Mouse (Mus musculus): Measurements from ENCODE around the gene Nhlh2.

Nhlh2 gene

GRCm38 (mm10) chr3:102009926-102010381 lies at the start of gene Nhlh2:
Nhlh2 (plus strand) TSS chr3:102010076.
- DNase-seq (ENCODE audit: low spot score): no peak

GRCm38 (mm10) chr3:101961146-101961835 lies 48.6 kb upstream of the Nhlh2 start:
- no peak for DNase-seq (ENCODE audit: low spot score)

- DNase-seq (ENCODE audit: low spot score): no peak
These were observed 46.4 kb upstream of the Nhlh2 start for GRCm38 (mm10) chr3:101963501-101963900.

GRCm38 (mm10) chr3:101964352-101964751 lies 45.5 kb upstream of the Nhlh2 start:
- DNase-seq (ENCODE audit: low spot score): no peak

GRCm38 (mm10) chr3:101966825-101967558 lies 42.9 kb upstream of the Nhlh2 start:
- no peak for DNase-seq (ENCODE audit: low spot score)

- no peak for DNase-seq (ENCODE audit: low spot score)
These were observed 34.5 kb upstream of the Nhlh2 start for GRCm38 (mm10) chr3:101975337-101975736.

GRCm38 (mm10) chr3:101978299-101978994 lies 31.4 kb upstream of the Nhlh2 start:
- DNase-seq (ENCODE audit: low spot score): no peak

GRCm38 (mm10) chr3:101983917-101984316 lies 26.0 kb upstream of the Nhlh2 start:
- no peak for DNase-seq (ENCODE audit: low spot score)

GRCm38 (mm10) chr3:101985634-101986033 lies 24.2 kb upstream of the Nhlh2 start:
- no peak for DNase-seq (ENCODE audit: low spot score)

- DNase-seq (ENCODE audit: low spot score): no peak
These were observed 19.7 kb upstream of the Nhlh2 start for GRCm38 (mm10) chr3:101990136-101990535.

- DNase-seq (ENCODE audit: low spot score): no peak
These were observed 18.8 kb upstream of the Nhlh2 start for GRCm38 (mm10) chr3:101990995-101991516.

GRCm38 (mm10) chr3:101997851-101998250 lies 12.0 kb upstream of the Nhlh2 start:
- DNase-seq (ENCODE audit: low spot score): no peak

GRCm38 (mm10) chr3:102010681-102011317 lies 923 bp downstream of the Nhlh2 start:
- DNase-seq (ENCODE audit: low spot score): no peak

GRCm38 (mm10) chr3:102011318-102012075 lies 1.6 kb downstream of the Nhlh2 start:
- no peak for DNase-seq (ENCODE audit: low spot score)

GRCm38 (mm10) chr3:102012076-102012610 lies 2.3 kb downstream of the Nhlh2 start:
- no peak for DNase-seq (ENCODE audit: low spot score)

GRCm38 (mm10) chr3:102012611-102013211 lies 2.8 kb downstream of the Nhlh2 start:
- DNase-seq (ENCODE audit: low spot score): no peak

- DNase-seq (ENCODE audit: low spot score): no peak
These were observed 10.7 kb downstream of the Nhlh2 start for GRCm38 (mm10) chr3:102020604-102021003.

GRCm38 (mm10) chr3:102022721-102023120 lies 12.8 kb downstream of the Nhlh2 start:
- no peak for DNase-seq (ENCODE audit: low spot score)

- no peak for DNase-seq (ENCODE audit: low spot score)
These were observed 13.5 kb downstream of the Nhlh2 start for GRCm38 (mm10) chr3:102023337-102023736.

- no peak for DNase-seq (ENCODE audit: low spot score)
These were observed 14.0 kb downstream of the Nhlh2 start for GRCm38 (mm10) chr3:102023829-102024228.
